Mouse (Mus musculus): ENCODE measurements at regions not wholly inside any gene's neighbourhood (a gene's known extent, or its start where the extent isn't known, plus 50 kb on each side); places are given as distances from the start of the nearest gene placed in this dataset.

- ATAC-seq (replicated peaks; ENCODE audit: low FRiP score, poor library complexity, severe bottlenecking) = no peak
Measured at GRCm38 (mm10) chr12:12652361-12652760, 289.4 kb downstream of the Mycn start.

- no peak for ATAC-seq (replicated peaks; ENCODE audit: low FRiP score, poor library complexity, severe bottlenecking)
Measured at GRCm38 (mm10) chr12:12650309-12650708, 291.4 kb downstream of the Mycn start.

GRCm38 (mm10) chr12:12647467-12647866 lies 294.2 kb downstream of the Mycn start:
- ATAC-seq (replicated peaks; ENCODE audit: low FRiP score, poor library complexity, severe bottlenecking) = no peak

- no peak for ATAC-seq (replicated peaks; ENCODE audit: low FRiP score, poor library complexity, severe bottlenecking)
Measured at GRCm38 (mm10) chr12:12645183-12645582, 296.5 kb downstream of the Mycn start.

GRCm38 (mm10) chr12:12643247-12643963 lies 298.3 kb downstream of the Mycn start:
- ATAC-seq (replicated peaks; ENCODE audit: low FRiP score, poor library complexity, severe bottlenecking) = no peak

GRCm38 (mm10) chr12:12635308-12635707 lies 306.4 kb downstream of the Mycn start:
- ATAC-seq (replicated peaks; ENCODE audit: low FRiP score, poor library complexity, severe bottlenecking) = no peak

- no peak for ATAC-seq (replicated peaks; ENCODE audit: low FRiP score, poor library complexity, severe bottlenecking)
Measured at GRCm38 (mm10) chr12:12627597-12627996, 314.1 kb downstream of the Mycn start.

- ATAC-seq (replicated peaks; ENCODE audit: low FRiP score, poor library complexity, severe bottlenecking) = no peak
Measured at GRCm38 (mm10) chr12:12625788-12626187, 315.9 kb downstream of the Mycn start.

GRCm38 (mm10) chr12:12622712-12623292 lies 318.9 kb downstream of the Mycn start:
- no peak for ATAC-seq (replicated peaks; ENCODE audit: low FRiP score, poor library complexity, severe bottlenecking)

- no peak for ATAC-seq (replicated peaks; ENCODE audit: low FRiP score, poor library complexity, severe bottlenecking)
Measured at GRCm38 (mm10) chr12:12621506-12621905, 320.2 kb downstream of the Mycn start.

GRCm38 (mm10) chr12:12620316-12620715 lies 321.4 kb downstream of the Mycn start:
- ATAC-seq (replicated peaks; ENCODE audit: low FRiP score, poor library complexity, severe bottlenecking) = no peak

- no peak for ATAC-seq (replicated peaks; ENCODE audit: low FRiP score, poor library complexity, severe bottlenecking)
Measured at GRCm38 (mm10) chr12:12619431-12619830, 322.3 kb downstream of the Mycn start.

- no peak for ATAC-seq (replicated peaks; ENCODE audit: low FRiP score, poor library complexity, severe bottlenecking)
Measured at GRCm38 (mm10) chr12:12612520-12612919, 329.2 kb downstream of the Mycn start.

- ATAC-seq (replicated peaks; ENCODE audit: low FRiP score, poor library complexity, severe bottlenecking) = no peak
Measured at GRCm38 (mm10) chr12:12610861-12611260, 330.9 kb downstream of the Mycn start.

GRCm38 (mm10) chr12:12607995-12608394 lies 333.7 kb downstream of the Mycn start:
- ATAC-seq (replicated peaks; ENCODE audit: low FRiP score, poor library complexity, severe bottlenecking) = no peak

GRCm38 (mm10) chr12:12606911-12607310 lies 334.8 kb downstream of the Mycn start:
- no peak for ATAC-seq (replicated peaks; ENCODE audit: low FRiP score, poor library complexity, severe bottlenecking)

- no peak for ATAC-seq (replicated peaks; ENCODE audit: low FRiP score, poor library complexity, severe bottlenecking)
Measured at GRCm38 (mm10) chr12:12605495-12605894, 336.2 kb downstream of the Mycn start.

- ATAC-seq (replicated peaks; ENCODE audit: low FRiP score, poor library complexity, severe bottlenecking) = no peak
Measured at GRCm38 (mm10) chr12:12601362-12601761, 339.4 kb downstream of the Fam49a start.

GRCm38 (mm10) chr12:12595399-12595798 lies 333.5 kb downstream of the Fam49a start:
- no peak for ATAC-seq (replicated peaks; ENCODE audit: low FRiP score, poor library complexity, severe bottlenecking)

- no peak for ATAC-seq (replicated peaks; ENCODE audit: low FRiP score, poor library complexity, severe bottlenecking)
Measured at GRCm38 (mm10) chr12:12594567-12594966, 332.6 kb downstream of the Fam49a start.

- ATAC-seq (replicated peaks; ENCODE audit: low FRiP score, poor library complexity, severe bottlenecking) = no peak
Measured at GRCm38 (mm10) chr12:12593343-12593742, 331.4 kb downstream of the Fam49a start.
